Mouse (Mus musculus) cerebellum, postnatal 36 days (tissue): Measurements from ENCODE around the gene Dner.
A peak's percentile ranks its signal among the peaks of the same experiment; 100 is the strongest.

Experiments
- DNase-seq, 2 experiments: peaks; one replicate each; pipeline ENCODE4 v3.0.0; 2021 to 2022; ENCODE audit warnings: mixed read lengths in 2 of 2

Dner gene

DNA sequence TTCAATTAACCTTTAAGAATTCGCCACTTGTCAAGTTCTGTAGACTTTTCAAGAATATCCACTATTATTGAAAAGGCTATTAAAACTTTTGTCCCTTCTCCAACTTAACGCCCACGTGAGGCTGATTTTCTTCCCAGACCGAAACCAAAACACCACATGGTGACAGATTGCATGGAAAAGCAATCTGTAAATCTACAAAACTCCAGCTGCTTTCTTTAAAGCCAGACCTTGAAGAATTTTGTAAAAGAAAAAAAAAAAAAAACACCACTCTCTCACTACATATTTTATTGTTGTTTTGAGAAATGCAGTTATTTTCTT lies 173.1 kb downstream of the Dner start:
- DNase-seq, result no peak

DNA sequence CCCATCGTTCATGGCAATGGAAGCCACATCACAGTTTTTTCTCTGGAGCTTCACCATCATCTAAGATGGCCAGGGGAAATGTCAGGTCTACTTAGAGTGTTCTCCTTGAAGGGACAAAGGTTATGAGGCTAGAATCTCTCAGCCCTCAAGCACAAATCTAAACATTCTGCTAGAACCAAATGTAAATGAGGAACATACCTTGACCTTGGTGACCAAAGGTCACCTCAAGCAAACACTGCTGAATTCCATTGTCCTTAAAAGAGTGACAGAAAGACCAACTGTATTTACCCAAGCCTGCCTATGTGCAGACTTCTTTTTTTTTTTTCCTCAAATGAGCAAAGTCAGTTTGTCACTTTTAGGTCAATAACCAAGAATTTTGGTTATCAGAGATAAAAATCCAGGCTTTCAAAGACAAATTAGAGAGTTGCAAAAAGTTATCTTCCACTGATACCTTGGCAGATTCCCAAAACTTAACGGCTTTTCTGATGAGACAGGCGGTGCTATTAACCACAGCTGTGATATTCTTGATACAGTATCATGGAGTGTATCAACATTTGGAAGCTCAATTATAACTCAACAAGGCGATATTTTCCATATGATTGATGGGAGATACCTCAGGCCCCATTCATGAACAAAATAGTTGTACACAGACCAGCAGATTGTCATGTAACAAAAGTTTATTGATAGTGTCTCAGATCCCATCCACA lies 173.6 kb downstream of the Dner start:
- no peak for DNase-seq

DNA sequence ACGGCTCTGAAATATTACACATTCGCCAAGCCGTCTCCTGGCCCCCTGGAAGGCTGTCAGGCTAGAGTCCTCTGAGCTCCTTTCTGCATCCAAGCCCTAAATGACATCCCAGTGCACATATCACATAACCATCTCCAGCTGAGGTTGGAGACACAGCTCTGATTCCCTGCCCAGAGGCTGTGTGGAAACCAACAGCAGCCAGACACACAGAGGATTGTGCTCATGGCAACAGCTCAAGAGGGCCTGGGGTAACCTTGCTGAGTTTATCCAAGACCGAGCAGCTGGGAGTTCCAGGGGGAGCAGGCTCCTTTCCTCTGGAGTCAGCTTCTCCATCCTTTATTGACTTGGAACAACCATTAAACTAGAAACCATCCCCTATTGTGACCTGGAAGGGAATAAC lies 177.7 kb downstream of the Dner start:
- no peak for DNase-seq

DNA sequence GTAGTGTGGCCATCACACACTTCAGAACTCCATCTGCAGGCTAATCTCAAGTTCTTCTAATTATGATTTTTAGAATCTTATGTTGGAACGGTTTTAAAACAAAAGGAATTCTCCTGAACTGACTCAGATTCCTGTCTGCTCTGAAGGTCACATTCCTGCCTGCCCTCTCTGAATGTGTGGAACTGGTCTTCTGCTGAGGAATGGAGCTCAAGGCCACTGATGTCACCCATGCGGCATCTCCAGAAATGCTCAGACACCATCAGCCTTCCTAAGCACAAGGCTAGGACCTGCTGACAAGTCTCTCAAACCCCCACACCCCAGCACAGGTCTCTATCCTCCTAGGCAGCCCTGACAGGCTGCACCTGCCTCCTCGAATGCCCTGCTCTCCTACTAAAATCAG lies 182.8 kb downstream of the Dner start:
- no peak for DNase-seq

DNA sequence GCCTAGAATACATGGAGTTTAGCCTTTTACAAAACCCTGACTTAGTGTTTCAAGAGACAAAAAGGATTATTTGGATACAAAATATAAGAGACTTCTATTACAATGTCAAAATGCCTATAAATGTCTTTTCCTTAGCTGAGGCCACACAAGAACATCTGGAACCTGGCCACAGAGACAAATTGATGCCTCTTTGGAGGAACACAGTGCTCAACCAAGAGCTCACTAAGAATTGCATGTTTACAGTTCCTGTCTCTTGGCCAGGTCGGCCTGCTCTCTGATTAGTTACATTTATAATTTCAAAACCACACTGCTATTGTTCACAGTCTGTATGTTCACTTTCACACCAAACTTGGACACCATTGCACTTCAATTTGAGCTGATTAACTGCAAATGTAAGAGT lies 187.5 kb downstream of the Dner start:
- no peak for DNase-seq

DNA sequence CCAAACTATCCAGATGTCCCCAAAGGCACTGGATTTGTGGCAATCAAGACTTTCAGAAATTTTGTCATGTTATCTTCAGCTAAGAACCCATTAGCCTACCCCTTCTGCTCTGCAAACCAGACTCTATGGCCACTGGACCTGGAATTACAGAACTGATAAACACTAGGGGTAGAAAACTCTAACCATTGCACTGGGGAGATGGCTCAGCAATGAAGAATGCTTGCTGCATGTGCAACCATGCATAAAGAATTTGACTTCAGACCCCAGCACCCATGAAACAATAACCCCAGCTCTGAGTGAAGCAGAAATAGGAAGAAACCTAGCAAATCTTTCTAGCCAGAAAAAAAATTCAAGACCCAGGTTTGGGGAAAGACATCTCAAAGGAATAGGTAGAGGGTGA lies 188.5 kb downstream of the Dner start:
- DNase-seq, result no peak

DNA sequence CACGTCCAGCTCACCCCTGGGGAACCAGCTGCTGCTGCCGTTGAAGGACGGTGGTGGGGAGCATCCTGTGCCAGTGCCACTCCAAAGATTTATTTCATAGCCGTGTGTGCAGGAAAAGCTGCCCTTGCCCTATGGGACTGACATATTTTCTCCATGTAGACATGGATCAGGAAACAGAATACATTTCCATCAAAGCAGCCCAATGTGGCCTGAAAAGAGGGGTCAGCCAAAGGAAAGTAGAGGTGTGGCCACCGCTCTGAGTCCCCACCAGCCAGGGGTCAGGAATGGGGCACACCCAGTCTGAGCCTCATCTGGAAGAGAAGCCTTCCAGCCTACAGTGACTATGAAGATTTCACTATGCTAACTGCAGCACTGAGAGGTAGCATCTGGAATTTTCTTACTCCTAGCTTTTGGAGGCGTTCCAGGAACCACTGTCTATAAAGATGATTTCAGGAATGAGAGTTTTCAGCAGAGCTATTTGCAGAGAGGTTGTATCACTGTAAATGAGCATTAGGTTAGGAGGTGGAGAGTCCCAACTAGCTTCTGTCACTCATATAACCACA lies 189.0 kb downstream of the Dner start:
- DNase-seq, result no peak

DNA sequence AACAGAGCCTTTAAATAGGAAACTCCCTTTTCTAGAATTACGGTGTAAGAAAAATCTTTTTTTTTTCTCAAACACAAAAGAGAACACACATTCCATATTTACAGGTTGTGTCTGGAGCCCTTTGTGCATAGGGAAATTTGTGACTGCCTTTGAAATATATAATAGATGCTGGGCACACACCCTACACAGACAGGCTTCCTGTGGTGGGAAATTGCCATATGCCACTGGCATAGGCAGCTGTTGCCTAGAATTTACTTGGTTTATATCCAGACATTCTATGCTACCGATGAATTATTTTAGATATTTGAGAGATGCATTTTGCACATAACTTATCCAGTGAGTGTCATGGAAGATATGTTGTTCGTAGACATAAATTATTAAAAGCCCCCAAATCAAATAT lies 195.3 kb downstream of the Dner start:
- no peak for DNase-seq

DNA sequence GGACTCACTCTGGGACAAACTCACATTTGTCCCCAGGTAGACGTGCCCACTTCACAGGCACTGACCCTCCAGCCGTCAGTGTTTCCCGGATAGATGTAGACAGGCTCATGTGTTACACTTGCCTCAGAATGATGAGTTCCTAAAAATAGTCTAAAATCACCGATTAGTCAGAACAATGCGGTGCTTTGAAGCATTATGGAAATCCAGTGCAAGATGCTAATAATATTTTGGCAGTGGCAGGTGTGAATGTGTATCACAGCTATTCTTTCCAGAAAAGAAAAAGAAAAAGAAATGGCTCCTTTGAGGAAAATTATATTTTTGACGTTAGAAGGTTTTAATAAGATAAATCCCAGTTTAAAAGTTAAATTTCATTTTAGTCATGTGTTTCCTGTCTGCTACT lies 204.3 kb downstream of the Dner start:
- DNase-seq, result no peak

DNA sequence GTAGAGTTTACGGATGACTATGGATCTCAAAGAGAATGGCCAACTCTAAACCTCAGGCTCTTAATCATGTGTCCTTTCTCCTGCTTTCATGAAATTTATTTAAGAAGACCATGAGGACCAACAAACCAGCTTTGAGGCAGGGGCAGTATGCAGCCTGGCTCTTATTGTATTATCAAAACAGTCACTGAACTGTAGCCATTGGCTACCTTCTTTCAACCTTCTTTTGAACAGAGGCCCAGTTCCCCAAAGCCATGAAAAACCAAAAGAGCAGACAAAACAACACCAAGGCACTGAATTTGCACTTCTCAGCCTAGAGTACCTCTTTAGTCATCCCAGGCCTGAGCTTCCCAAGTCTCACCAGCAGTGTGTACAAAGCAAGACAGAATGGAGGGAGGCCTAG lies 207.5 kb downstream of the Dner start:
- no peak for DNase-seq

DNA sequence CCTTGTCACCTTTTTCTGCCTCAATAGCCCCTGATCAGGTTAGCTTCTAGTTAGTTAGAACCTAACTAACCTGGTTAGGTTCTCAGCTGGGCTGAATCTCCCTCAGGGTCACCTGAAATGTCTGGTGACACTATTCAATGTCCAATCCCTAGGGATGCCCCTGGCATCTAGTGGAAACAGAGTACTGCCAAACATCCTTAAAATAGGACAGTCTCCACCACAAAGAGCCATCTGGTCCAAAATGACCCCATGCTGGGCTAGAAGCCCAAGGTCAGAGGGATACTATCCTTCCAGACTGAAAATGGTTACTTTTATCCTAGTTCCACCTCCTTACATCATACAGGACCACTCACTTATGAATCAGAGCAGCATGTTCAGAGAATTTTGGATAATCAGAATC lies 211.0 kb downstream of the Dner start:
- peak; percentile 61 to 75 for DNase-seq

DNA sequence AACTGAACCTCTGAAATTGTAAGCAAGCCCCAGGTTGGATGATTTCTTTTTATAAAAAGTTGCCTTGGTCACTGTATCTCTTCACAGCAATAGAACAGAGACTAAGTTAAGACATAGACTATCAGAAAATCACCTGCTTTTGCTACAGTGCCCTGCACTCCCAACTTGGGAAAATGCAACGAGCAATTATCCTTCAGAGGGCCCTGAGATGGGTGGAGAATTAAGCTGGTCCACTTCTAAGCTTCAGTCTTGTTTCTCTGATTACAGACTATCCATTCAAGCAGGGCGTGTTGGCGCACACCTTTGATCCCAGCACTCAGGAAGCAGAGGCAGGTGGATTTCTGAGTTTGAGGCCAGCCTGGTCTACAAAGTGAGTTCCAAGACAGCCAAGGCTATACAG lies 211.4 kb downstream of the Dner start:
- DNase-seq, result no peak

DNA sequence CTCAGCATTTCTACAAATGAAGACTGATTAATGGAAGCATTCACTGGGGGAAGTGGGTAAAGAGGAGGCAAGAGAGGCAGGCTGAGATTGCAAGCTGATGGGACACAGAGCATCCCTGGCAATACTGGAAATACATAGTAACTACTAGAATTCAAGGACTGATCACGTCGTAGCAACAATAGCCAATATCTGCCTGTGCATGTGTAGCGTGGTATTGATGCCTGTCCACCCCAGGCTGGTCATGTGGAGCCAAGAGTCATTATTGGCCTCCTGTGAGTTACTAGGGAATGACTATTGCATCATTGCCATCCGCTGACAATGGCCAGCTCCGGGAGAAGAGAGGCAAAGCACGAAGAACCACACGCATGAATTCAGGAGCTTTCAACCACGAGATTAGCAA lies 216.0 kb downstream of the Dner start:
- DNase-seq, result no peak

DNA sequence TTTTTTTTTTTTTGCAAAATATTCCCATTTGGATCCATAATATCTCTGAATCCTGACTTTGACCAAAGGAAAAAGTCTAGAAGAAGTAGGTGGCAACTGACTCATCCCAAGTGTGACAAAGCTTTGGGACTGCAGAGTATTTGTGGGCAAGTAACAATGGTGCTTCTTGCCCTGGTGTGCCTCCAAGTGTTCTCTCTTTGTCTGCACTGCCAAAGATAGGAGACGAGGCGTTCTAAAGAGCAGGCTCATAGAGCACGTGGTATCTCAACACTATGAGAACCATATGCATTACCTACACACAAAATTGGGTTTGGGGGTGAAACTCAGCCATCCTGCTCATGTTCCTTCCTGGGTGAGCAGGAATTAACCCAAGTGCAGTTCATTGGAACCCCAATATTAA lies 221.7 kb downstream of the Dner start:
- no peak for DNase-seq

DNA sequence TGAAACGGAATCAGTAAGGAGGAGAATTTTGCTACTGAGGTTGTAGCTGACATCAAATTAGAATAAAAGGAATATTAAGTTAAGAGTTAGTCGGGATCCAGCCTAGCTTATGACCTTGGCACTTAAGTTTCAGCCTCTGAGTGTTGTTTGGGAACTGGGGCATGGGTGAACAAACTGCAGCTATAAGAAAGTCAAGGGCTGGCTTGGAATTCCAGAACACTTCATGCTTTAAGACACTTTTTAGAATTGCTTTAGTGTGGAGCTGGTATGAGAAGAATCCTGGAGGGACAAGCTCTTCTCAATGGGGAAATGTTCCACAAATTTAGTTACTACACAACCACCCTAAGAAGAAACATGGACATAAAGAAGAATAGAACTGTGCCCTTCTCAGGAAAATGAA lies 223.8 kb downstream of the Dner start:
- no peak for DNase-seq

DNA sequence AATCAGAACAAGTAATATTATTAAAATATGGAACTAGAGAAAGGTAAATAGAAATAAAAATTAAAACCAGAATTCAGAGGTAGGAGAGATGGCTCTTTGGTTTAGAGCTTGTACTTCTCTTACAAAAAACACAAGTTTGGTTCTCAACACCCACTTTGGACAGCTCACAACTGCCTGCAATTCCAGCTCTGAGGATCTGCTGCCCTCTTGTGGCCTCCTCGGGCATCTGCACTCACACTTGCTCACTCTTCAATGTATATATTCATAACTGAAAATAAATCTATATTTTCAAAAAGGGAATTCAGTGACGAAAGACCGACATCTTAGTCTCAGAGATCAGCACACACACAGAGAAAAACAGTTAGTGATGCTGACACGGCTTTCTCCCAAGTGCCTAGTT lies 225.7 kb downstream of the Dner start:
- DNase-seq, result no peak

DNA sequence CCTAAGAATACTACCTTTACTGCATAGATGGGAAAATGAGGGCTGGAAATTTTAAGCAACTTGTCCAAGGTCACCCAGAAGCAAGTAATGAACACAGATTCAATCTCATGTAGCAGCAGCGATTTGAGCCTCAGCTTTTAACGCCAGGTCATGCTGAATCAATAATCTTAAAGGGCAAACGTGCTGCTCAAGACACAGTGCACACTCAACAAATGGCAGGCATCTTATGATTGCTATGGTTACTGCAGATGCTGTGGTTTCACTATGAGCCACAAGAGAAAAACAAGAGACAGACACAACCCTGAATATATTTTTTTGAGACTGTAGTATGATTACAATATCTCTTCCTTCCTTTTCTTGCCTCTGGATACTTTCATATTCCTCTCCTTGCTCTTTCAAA lies 228.4 kb downstream of the Dner start:
- no peak for DNase-seq

DNA sequence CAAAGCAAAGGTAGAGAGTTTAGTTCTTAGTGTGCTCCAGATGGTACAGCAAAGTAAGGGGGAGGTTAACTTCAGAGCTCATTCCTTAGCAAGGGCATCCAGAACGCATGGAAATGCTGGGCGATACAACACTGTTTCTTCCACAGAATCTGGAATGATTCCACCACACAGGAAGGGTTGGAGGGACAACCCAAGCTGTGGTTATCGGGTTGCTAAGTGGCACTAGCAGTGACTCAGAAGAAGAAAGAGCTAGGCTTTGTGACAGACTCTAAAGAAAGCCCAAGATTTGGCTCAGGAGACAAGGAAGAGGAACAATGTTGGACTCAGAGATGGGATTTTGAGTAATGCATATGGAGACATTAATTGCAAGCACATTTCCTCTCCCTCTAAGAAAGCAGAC lies 231.3 kb downstream of the Dner start:
- DNase-seq, result no peak

DNA sequence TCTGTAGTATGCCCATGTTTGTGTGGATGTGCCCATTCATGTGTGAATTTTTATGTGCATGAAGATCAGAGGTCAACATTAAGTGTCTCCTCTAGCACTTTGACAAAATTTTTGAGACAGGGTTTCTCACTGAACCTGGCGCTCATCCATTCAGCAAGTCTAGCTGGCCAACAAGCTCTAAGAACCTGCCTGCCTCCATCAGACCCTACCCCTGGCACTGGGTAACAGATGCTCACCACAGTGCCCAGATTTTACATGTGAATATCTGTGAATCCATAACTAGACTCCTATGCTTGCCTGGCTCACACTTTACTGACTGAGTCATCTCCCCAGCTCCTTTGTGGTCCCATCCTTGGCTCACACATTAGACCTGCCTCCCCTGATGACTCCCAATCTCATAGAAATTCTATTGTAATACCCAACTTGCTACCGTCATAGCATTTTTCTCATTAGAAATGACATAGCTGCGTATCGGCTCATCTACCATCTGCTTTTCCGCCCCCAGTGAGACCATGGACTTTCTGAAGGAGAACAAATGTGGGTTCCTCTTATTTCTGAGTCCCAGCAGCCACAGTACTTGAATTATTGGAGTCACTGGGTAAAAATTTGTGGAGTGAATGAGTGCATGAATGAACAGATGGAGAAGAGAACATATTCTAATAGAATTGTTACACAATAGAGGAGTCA lies 231.9 kb downstream of the Dner start:
- no peak for DNase-seq

DNA sequence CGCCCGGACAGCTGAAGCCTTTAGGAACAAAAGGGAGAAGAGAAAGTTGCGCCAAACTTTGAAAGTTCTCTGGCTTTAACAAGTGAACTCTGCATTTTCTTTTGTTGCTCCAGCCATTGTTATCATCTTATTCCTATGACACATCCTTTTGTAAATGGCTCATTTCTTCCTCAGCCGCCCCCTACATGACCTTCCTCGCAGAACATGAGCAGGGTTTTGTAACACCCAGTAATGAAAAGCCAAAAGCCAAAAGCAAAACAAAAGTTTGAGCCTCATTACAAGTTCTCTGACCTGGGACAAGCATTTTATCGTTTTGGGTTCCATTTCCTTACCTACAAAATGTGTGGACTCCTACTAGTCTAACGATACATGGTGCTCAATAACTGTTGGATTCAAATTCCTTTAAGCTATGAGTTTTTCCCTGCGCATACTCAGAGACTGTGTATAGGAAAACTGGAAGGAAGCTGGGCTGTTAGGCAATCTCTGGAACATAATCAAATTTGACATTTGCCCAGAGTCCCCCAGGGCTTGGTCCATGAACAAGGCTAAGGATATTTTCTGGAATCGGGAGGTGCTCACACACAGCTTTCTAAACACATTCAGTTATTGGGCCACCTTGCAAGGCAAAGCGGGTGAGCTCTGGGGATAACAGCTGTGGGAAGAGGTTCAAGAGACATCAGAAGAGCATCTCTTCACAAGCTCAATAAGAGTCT lies 246.3 kb downstream of the Dner start:
- DNase-seq, result no peak

DNA sequence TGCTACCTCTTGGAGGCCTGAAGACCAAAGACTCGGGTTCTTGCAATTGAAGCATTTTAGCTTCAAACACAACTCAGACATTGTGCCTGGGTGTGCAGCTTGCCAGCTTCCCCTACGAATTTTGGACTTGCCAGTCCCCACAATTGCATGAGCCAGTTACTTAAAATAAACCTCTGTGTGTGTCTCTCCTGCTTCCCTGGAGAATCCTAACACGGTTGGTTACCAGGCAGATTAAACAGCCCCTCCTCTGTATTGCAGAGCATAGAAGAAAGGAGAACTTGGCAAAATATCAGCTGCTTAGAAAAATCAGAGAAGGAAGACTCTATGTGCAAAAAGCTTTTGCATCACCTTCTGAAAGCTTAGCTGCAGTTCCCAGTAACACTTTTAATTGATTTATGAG lies 252.4 kb downstream of the Dner start:
- no peak for DNase-seq

DNA sequence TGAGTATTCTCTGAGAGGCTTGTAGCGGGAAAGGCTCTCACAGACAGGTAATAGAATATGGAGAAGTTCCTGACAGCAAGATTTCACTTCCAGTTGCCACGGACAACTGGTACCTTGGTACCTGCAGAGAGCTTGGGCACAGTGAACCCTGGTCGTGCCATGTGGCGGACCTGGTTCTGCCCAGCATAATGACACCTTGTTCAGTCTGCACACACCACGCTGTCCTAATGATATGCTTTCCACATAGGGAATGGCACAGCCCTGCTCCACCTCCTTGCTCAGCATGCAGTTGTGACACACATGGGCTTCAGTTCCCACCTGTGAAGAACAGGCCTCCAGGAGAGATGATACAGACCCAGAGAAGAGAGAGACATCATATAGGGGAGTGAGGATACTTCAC lies 253.0 kb downstream of the Dner start:
- DNase-seq, result no peak

DNA sequence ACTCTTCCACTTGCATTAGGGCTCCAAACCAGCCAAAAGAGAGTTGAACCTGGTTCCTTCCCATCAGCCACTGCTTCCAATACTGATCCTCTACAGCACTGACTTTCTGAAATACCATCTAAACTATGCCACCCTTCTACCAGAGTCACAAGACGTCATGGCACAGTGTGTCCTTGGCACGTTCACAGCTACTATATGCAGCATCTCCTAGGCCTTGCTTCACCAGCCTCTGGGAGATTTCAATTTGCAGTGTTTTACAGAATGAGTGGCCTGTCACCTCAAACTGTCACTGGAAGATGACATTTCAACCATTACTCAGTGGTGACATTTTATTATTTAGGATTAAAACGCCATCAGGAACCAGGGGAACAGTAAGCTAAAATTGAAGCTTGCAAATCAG lies 254.6 kb downstream of the Dner start:
- DNase-seq, result no peak

DNA sequence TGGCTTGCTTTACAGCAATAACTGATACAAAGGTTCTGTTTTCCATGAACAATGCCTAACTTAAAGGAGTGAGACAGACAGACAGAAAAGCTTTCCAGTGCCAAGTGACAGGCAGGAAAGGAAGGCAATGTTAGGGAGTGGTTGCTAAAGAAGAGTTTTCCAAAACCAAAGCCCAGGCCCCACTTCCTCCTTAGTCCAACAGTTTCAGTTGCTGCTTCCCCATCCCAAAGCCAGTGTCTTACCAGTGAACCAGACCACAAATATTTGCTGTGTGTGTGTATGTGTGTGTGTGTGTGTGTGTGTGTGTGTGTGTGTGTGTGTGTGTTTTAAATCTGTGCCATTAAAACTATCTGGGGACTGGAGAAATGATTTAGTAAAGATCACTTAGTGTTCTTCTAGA lies 258.5 kb downstream of the Dner start:
- no peak for DNase-seq
